Mouse (Mus musculus): ENCODE measurements around the gene Serp2.

Serp2 gene

DNA sequence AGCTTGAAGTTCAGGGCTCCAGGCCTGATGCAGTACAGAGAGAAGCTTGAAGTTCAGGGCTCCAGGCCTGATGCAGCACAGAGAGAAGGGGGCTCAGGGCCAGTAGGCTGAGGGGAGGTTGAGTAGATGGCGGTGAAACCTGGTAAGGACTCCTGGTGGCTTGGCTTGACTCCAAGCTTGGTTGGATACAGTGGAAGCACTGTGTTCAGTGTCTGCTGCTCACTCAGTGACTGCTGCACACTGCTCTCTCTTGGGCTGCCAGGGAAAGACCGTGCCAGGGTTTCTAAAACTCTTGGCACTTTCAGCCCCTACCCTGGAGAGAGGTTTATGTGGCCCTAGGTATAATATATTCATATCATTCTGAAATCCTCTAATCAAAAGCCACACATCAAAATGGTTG is 67.6 kb downstream of the Serp2 start:
- DNase-seq: no peak

DNA sequence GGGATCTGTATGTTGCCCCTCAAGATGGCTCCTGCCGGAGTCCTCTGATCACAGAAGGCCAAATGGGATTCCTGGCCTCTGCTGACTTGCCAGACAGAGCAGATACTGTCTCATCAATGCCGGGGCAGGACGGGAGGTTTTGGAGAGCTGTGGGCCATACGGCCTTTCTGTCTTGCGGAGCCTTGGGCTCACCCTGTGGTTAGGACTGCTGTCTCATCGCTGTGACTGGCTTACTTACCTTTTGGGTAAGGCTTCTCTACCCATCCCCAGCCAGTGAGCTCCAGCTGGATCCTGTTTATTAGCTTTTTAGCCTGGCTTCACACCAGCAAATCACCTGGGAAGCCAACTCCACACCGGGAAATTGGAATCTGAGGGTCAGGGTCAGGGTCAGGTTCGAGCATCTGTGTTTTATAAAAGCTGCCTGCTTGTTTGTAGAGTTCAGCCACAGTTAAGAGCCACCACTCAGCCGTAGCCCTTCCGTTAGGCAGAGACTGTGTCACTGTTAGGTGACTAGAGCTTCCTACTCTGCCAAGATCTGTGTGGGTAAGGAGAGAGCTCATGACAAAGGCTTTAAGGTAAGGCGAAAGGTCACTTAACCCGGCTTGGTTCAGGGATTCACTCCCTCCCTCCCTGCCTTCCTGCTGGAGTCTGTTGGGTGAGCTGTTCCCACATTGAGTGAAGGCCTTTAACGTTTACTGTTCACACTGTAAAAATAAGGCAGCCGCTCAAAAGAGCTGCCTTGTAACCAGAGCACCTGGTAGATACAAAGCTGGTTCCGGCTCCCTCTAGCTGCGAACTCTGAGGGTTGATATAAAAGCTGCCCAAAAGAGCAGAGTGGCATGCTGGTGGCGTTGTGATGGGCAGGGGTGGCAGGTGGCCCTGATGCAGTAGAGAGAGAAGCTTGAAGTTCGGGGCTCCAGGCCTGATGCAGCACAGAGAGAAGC is 68.3 kb downstream of the Serp2 start:
- DNase-seq: no peak

- DNase-seq: no peak
Measured at GRCm38 (mm10) chr14:76487609-76488008, 69.1 kb downstream of the Serp2 start.

- no peak for DNase-seq
Measured at GRCm38 (mm10) chr14:76483701-76484100, 73.0 kb downstream of the Serp2 start.

All from B cell, adult 2 months (primary cell).